Mouse (Mus musculus): ENCODE measurements at regions not wholly inside any gene's neighbourhood (a gene's known extent, or its start where the extent isn't known, plus 50 kb on each side); places are given as distances from the start of the nearest gene placed in this dataset.

DNA sequence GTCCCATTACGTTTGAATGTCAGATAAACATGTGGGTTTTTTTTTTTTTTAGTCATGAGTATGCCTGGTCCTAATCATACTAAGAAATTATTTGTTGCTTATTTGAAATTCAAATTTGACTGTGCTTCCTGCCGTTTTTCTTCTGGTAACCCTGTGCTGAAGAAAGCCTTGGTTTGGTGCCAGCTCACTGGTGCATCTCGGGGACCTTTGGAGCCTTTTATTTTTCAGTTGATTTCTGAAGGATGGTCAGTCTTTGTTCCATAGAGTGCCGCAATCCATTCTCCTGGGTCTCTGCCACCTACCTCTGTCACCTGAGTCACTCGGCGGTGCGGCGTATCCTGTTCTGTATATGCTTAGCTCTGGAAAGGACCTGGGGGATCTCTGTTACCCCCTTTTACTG lies 158.9 kb upstream of the Id4 start:
- peak in 1 of 2 experiments; percentile 7 for DNase-seq

DNA sequence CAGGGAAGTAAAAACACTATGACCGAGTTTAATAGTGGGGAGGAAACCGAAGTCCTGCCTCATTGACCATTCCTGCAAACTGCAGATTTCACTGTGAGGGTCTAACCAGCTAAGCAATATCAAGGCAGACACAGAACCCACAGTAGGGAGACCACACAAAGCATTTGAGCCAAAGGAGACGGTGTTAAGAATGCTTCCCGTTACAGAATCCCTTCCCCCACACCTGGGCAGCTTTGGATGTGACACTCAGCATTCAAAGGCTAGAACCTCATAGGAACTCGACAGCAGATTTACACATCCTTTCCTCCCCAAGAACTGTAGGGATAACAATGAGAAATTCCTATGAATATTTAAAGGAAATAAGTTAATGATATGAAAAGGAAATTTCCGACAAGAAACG lies 158.5 kb upstream of the Id4 start:
- no peak for DNase-seq

DNA sequence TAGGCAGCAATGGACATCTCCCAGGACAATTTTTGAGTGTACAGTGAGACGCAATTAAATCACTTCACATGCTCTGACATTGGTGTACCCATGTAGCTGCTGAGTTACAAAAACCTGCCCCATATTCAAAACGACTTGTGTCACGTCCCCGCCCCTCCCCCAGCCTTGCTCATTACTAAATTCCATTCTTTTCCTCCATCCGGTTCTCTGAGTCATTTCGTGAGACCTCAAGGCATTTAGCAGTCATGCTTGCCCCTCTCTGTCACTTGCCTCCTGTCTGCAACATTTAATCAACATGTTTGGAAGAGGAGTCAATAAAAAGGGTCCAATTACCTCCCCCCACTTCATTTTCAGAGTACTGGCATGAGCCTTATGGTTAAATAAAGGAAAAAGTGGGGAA lies 156.3 kb upstream of the Id4 start:
- DNase-seq = no peak

DNA sequence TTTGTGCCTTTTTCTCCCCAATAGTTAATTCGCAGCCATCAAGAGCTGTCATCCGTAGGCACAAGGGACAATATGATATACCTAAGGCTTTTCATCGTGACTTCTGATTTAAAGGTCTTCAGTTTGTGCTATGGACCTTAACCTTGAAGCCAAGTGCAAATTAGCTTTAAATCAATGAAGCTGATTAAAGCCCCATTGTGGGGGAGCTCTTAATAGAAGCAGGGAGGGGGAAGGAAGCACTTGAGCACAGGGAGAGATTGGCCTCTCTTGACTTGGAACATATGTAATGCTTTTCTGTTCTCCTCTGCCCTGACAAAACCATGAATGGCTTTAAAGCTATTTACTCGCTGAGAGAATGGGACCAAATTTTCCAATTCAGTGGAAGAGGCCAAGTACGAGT lies 154.1 kb upstream of the Id4 start:
- no peak for DNase-seq

DNA sequence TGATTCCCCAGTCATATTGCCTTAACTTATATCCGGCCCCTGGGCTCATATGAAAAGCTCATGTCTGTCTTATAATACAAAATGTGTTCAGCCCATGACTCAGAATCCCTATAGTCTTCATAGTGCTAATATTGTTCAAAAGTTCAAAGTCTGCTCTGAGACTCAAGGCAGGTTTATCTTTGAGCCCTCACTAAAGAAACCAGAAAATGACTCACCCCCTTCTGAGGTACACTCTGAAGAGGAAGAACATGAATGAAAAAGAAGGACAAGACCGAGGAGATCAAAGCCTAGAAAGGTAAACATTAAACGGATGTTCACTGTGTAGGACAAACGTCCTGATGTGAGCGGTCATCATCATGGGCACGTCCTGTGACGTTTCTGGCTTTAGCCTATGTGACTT lies 145.1 kb upstream of the Id4 start:
- DNase-seq = no peak

DNA sequence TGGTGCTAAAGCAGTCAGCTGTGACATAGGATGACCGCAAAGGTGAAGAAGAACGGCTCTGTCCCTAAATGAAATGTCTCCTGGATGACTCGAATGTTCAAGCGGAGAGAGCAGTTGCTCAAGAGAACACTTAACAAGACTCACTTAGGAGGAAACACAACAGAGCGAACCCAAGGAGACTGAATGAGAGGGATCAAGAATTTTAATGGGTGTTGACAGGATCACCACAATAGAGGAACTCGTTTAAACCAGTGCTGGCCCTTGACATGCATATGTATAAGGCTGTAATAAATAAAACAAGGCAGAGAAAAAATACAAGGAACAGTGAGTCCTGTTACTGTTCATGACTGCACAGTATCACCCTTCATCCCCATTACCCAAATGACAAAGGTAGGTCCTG lies 134.4 kb upstream of the Id4 start:
- DNase-seq = no peak

DNA sequence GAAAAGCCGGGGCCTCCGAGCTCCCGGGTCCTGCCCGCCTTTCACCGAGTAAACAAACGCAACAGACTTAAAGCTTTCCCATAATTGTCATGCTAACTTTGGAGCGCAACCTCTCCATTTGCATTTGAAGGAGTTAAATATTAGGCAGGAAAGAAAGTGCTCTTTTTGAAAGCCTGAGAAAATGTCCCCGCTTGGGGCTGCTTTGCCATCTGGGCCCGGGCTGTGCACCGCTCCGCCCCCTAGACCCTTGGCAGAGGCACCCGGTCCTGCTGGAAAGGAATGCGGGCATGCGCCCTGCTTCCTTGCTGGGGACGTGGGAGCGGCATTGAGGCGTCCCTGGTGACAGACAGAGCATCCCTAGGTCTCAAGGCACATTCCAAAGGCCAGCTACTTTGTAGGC lies 130.3 kb upstream of the Id4 start:
- peak; percentile 40 to 60 for DNase-seq

DNA sequence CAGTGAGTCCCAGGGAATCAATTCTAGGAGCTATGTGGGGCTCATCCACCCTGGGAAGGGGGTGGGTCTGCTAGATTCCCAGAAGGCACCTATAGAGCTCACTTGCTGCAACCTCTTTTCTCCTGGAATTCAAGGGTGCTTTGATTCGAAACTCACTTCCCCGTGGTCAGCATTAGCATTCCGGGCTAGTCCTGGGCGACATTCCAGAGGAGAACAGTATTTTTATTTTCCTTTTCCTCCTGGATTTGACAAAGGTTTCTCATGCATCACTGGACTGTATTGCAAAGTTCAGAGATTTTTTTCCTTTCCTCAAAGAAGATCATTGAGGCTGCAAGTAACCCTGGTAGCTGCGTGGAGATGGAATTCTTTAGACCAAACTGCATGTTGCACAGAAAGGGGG lies 129.3 kb upstream of the Id4 start:
- no peak for DNase-seq

DNA sequence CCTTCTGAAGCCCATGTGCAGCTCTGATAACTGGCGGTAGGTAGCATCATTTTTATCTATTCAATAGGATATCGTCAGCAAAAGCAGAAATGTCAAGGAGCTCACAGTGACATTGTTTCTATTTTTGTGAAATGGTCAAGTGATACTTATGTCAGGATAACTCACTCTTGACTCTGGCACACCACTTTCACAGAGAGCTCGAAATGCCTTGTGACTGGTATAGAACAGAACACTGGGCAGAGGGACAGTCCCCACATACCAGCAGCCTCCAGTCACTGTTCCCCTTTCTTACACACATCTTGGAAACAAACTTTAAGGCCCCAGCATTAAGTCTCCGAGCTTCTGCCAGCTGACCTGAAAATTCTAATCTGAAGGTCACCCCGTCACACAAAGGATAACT lies 115.1 kb upstream of the Id4 start:
- no peak for DNase-seq

DNA sequence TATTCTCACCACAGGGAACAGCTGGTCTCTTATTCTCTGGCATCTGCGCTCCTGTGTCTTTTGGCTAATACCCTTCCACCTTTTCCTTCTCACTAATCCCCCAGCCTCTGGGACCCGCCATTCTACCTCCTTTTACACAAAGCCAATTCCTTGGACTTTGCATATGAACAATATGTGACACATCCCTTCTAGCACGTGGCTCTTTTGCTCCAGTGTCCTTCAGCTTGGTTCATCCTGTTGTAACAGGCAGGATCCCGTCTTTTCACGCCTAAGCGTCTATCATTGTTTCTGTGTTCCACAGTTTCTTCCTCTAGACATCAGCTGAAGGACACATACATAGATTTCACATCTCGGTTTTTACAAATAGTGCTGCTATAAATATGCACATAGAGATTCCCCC lies 114.0 kb upstream of the Id4 start:
- DNase-seq = no peak

DNA sequence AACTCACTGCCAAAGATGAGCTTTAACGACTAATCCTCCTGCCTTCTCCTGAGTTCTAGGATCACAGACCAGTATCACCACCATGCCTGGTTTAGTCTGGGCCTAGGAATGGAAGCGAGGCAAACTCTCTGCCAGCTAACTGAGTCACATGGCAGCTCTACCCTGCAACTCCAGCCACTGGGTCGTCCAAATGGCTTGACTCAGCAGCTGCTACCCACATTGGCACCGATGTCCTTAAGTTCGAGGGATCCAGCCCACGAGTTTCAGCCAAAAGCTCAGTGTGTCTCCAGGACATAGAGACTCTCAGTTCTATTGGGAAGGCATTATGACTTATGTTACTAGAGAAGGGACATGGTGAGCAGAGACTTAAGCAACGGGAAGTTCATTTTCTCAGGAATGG lies 107.8 kb upstream of the Id4 start:
- no peak for DNase-seq

DNA sequence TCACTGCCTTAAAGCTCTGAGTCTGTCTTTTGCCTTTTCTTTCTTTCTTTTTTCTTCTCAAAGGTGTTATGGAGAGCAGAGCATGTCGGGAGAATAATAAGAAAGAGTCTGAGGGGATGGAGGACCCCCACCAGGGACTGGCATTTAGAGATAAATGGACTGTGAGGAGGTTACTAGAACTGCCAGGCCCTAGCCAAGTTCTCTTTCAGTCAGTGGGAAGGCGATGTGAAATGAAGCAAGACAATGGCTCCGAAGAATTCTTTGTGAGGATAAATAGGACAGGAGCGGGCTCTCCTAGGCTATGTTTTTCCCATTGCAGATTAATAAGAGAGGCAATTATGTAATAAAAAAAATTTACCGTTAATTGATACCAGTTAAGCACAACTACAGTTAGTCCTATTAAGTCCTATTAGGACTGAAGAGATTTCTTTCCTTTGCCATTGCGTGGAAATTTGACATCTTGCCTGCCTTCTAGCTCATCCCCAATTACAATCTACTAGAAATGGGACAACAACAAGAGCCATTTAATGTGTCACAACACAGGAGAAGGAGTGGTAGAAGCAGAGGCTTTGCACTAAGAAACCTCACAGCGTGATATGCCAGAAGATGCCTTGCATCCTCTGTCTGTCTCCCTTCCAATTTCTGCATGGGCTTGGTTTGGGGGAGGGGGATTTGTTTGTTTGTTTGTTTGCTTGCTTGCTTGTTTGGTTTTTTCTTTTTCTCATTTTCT lies 107.2 kb upstream of the Id4 start:
- DNase-seq = no peak

DNA sequence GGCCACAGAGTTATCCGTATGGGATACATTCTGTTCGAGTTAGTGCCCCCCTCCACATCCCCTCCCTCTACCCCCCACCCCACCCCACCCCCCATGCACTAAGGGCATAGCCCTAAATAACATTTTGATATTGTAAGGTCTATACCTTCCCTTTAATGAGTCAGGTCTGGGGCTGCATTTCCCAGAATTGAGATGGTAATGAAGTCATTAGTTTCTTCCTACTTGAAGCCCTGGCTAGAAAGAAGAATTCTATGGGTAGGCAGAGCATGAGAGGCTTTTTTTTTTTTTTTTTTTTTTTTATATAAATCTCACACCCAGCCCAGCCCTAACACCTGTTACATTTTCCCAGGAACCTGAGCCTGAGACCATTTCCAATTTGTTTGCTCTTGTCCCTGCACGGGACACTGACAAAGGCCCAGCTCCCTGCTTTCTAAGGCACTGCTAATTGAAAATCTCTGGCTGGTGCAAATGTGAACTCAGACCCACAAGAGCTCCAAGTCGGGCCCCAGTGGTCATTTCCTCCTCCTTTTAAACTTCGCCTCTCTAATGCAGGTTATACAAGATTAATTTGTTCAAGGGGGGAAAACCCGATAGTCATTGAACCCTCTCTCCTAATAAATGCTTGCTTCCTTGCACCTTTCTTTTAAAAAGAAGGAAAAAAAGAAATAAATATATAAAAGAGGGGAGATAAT lies 106.5 kb upstream of the Id4 start:
- no peak for DNase-seq

DNA sequence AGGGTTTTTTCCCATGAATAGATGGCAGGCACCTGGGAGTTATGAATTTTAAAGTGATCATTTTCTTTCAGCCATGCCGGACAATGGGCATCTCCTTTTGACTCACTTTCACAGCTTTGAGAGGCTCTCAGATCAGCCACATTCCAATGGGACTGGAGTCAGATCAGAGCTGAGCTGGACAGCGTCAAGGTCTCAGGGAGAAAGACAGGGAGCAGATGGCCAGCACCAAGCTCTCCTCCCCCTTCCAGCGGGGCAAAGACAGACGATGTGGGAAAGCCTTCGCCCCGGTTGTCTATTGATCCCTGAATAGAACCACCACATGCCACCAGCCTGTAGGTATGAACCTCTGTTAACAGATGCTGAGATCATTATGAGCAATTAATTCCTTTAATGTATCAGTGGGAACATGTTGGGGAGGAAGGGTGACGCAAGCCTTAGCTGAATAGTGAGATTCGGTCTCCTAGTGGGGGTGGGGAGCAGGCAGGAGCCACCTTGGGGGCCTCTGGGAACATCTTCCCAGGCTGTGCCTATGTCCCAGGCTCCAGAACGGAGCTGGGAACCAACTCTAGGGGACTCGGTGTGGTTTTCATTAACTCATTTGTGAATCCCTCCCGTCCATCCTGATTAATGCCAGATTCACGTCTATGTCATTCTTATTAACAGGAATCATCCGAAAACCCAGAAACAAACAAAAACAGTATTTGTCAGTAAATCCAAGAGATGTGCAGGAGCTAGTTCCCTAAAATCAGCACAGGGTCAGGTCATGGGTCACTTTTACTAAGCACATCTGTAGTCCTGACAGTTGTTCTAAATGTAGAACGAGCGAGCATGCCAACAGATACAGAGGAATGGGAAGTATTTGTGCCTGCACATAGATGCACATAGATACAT lies 101.8 kb upstream of the Id4 start:
- peak in 1 of 2 experiments; percentile 5 for DNase-seq

DNA sequence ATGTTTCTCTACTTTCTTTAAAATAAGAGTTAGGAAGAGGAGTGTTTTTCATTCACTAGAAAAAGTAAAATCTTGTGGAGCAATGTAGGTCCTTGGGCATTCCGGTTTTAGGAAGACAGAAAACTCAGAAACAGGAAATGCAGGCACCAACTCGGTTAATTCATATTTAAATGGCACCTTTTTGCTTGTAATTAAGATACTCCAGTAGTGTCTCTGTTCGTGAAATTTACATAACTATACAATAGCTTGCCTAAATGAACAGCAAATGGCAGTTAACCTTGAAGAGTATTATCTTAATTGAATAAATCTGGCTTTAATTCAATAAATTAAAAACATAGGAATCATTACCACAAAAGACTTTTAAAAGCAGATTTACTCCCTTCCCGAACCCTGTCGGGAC lies 100.9 kb upstream of the Id4 start:
- no peak for DNase-seq

DNA sequence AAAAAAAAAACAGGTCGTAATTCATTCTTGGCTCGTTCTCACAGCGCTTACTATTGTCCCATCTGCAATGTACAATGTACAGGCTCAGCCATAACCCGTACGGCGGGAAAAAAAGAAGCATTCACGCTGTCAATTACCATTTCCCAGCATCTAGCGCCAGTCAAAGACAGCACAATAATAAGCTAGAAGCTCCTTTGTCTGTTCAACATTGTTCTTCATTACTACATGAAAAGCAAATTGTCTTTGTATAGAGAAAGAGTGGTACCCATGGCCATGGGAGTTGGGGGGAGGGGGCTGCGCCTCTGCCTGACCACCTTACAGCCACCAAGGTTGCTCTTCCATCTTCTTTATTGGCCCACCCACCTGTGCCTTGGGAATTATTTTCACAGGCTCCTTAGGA lies 99.7 kb upstream of the Id4 start:
- no peak for DNase-seq

DNA sequence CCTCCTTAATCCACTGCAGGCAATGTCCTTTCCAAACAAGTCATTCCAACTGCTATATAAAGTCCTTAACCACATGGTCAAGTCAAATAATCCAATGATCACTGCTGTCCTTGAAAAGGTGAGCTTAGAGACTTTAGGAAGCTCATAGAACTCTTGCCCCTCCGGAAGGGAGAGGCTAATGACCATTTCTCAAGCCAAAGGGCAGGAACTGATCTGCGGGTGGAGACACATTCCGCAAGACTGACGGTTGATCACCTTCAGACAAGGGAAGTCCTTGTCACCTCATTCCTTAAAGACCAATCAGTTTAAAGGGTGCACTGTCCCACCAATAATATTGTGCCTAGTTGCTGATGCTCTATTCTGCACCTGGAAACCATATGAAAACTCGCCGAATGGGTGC lies 96.4 kb upstream of the Id4 start:
- DNase-seq = no peak

DNA sequence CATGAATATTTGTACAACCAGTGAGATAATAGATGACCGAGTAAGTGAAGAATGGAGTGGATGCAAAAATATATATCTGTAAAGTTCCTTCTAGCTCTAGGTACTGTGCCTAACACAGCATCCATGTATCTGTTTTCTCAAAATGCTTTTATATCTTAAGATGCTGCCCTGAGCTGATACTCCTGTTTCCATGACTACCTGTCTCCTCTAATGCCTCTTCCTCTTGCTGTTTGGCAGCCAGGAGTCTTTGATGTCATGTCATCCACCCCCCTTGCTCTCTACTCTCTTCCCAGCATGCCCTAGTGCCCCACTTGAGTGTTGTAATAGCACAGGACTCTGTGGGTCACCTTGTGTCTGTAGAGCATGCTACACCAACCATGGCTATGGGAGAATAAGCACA lies 95.2 kb upstream of the Id4 start:
- no peak for DNase-seq

DNA sequence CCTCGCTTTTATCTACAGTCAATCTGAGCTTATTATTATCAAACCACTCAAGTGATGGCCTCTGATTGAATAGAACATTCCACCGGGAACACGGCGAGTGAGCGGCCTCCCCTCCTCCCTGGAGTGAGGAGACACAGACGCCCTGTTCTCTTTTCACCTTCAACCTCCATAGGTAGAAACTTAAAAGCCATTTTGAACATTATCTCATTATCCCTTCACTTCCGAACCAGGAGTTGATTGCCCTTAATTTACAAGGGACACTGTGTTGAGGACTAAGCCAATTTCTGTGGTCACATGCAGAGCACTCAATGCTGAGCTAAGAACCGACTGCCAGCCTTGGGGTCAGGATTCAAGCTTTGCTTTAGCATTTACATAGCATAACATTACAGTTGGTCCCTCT lies 93.1 kb upstream of the Id4 start:
- DNase-seq = no peak

DNA sequence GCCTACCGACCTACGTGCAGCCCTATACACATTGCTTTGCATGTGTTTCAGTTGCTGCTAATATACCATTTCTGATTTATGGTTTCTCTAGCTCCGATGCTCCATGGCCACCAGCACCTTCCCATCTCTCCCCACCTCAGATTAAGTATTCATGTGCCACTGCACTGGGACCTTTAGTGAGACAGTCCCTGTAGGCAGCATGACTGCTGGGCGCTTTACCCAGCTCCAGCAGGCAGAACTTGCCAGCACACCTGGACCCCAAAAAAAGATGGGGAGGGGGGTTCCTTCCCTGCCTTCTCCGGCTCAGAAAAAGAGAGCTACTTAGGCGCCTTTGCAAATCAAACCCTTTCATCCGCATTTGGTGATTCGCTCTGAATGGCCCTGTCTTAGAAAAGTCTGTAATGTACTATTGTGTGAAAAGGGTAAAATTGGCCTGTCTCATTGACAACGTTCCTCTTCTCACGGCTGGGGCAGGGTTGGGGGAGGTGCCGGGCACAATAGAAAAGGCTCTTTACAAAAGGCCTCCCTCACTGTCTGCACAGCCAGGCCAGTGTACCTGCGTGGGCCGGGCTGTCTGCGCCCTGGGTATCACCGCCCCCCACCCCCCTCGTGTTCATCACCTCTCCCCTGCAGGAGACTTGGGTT lies 89.6 kb upstream of the Id4 start:
- no peak for DNase-seq

DNA sequence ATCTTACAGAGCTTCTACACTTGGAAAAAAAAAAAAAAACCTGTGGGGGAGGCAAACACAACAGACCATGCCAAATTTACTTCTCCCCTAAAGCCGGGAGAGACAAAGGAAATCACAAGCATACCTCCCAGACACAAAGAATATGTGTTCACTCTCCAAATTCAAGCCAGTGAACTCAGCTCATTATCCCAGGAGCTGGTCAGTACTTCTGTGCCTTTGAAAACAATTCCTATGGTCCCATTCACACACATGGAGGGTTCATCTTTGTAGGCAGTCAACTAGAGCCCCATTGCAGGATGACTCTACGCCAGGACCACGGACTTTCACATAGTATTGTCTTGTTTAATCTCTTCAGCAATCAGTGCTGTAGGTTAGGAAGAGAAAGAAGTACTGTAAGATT lies 89.0 kb upstream of the Id4 start:
- no peak for DNase-seq

DNA sequence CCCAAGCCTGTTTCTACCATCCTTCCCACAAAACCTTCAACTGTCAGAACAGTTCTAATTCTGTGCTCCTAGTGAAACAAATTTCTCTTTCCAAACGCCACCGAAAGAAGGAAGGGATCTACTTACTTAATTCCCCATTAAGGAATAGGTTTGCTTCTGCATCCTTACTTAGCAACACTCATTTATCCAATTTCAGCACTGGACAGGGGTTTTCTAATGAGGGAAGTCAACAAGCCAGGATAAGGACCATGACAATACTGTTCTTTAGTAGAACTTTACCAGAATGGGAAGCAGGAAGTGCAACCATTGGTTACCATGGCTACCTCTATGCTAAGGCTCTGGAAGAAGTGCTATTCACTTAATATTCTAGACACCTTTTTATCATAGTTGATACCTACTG lies 68.6 kb upstream of the Id4 start:
- DNase-seq = no peak

DNA sequence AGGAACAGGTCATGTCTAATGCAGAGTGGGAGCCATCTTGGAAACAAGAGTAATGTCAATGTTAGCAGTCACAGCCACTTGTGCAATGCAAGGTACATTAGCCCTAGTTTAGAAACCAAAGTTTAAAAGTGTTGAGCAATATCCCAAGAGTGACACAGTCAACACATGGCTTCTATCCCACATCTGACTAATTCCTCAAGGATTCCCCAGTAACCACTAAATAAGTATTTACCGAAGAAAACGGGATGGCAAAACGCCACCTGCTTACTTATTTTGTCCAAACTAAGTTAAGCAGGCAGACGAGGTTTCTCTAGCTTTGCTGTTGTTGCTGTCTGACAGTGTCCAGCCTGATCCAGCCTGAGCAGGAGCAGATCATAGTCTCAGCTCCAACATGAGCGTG lies 67.1 kb upstream of the Id4 start:
- no peak for DNase-seq
